Mouse (Mus musculus): Measurements from ENCODE around the gene Rasgrf2.

Rasgrf2 gene

GRCm38 (mm10) chr13:91881837-91882480 is 249.5 kb downstream of the Rasgrf2 start:
- no peak for DNase-seq (ENCODE audit: low spot score)

GRCm38 (mm10) chr13:91880256-91880655 is 251.2 kb downstream of the Rasgrf2 start:
- no peak for DNase-seq (ENCODE audit: low spot score)

GRCm38 (mm10) chr13:91877996-91878395 is 253.5 kb downstream of the Rasgrf2 start:
- no peak for DNase-seq (ENCODE audit: low spot score)

GRCm38 (mm10) chr13:91877350-91877749 is 254.1 kb downstream of the Rasgrf2 start:
- DNase-seq (ENCODE audit: low spot score), result no peak

GRCm38 (mm10) chr13:91876741-91877349 is 254.6 kb downstream of the Rasgrf2 start, which contains the start of gene Ckmt2:
Ckmt2 (minus strand) TSS chr13:91876885.
- DNase-seq (ENCODE audit: low spot score), result no peak

GRCm38 (mm10) chr13:91875581-91875980 is 255.9 kb downstream of the Rasgrf2 start:
- DNase-seq (ENCODE audit: low spot score), result no peak

- no peak for DNase-seq (ENCODE audit: low spot score)
These were observed 256.9 kb downstream of the Rasgrf2 start for GRCm38 (mm10) chr13:91874565-91874964.

GRCm38 (mm10) chr13:91873734-91874329 is 257.6 kb downstream of the Rasgrf2 start:
- DNase-seq (ENCODE audit: low spot score), result no peak

GRCm38 (mm10) chr13:91868577-91868976 is 262.9 kb downstream of the Rasgrf2 start:
- DNase-seq (ENCODE audit: low spot score), result no peak

GRCm38 (mm10) chr13:91858835-91859234 is 272.6 kb downstream of the Rasgrf2 start:
- no peak for DNase-seq (ENCODE audit: low spot score)

GRCm38 (mm10) chr13:91857427-91857826 is 274.0 kb downstream of the Rasgrf2 start:
- peak; percentile 34 for DNase-seq (ENCODE audit: low spot score)

GRCm38 (mm10) chr13:91854412-91854811 is 277.0 kb downstream of the Rasgrf2 start:
- no peak for DNase-seq (ENCODE audit: low spot score)
